Mouse (Mus musculus) spleen, adult 2 months (tissue): ENCODE data around the gene 4933415F23Rik. TPM values are rescaled to one million over a fixed set of nuclear protein-coding genes. Genes with fewer than 3 reads are reported as not detected.

Experiments used
- DNase-seq, 2 experiments: peaks; one replicate each; pipeline versions ENCODE4 v3.0.0 to v3.0.0-alpha.2; 2012 to 2021; ENCODE audit warnings: low spot score in 2 of 2, low read depth in 1 of 2
- H3K27ac ChIP-seq: fragments of 200-500 bp; 2 replicates; pipeline ENCODE4 v1.5.1; 2012; ENCODE audit warnings: low read length, inconsistent platforms; ENCODE audit not compliant: insufficient read depth
- H3K27me3 ChIP-seq: fragments of 200-500 bp; 2 replicates; pipeline ENCODE4 v1.6.1; 2012; ENCODE audit warnings: mild to moderate bottlenecking, moderate library complexity, low read length, inconsistent platforms; ENCODE audit not compliant: control insufficient read depth, insufficient read depth
- H3K36me3 ChIP-seq: fragments of 200-500 bp; 2 replicates; pipeline ENCODE4 v1.6.1; 2012; ENCODE audit warnings: mild to moderate bottlenecking, low read length, inconsistent platforms; ENCODE audit not compliant: control insufficient read depth, insufficient read depth
- H3K4me1 ChIP-seq: fragments of 200-500 bp; 2 replicates; pipeline ENCODE4 v1.6.1; 2011; ENCODE audit warnings: inconsistent platforms; ENCODE audit not compliant: control insufficient read depth, insufficient read depth, insufficient read length
- H3K4me3 ChIP-seq: fragments of 200-500 bp; 2 replicates; pipeline ENCODE4 v1.5.1; 2011; ENCODE audit warnings: mild to moderate bottlenecking, inconsistent platforms; ENCODE audit not compliant: insufficient read depth, insufficient read length; ENCODE audit errors: extremely low read depth
- CTCF ChIP-seq: fragments of 200-500 bp; IDR thresholded peaks from 2 replicates; pipeline ENCODE4 v1.5.1; 2011; ENCODE audit warnings: mild to moderate bottlenecking, inconsistent platforms; ENCODE audit not compliant: insufficient read depth, insufficient read length, insufficient replicate concordance; ENCODE audit errors: extremely low read depth
- POLR2A ChIP-seq: fragments of 200-500 bp; IDR thresholded peaks from 2 replicates; pipeline ENCODE4 v1.6.1; 2011; ENCODE audit warnings: low read depth, low read length, inconsistent platforms
- WGBS: fragments of 180-500 bp; shearing (Covaris S2); methylation state at CpG from one replicate; pipeline ENCODE4 v1.1.7; 2018; 5-methylcytosine and 5-hydroxymethylcytosine counted together
- polyA plus RNA-seq: library from polyadenylated mRNA; depleted of rRNA; stranded (reverse); fragments of >200 nt; gene quantifications from 2 replicates; pipeline ENCODE4 v1.2.3, GENCODE M21; 2012

The 4933415F23Rik gene
- polyA plus RNA-seq, 1 experiment: not detected

- no peaks in the 10 kb centered on the region for H3K27me3 ChIP-seq
- DNase-seq: no peak
- no peaks in the 10 kb centered on the region for H3K36me3 ChIP-seq
- H3K4me1 ChIP-seq: no peaks in the 10 kb centered on the region
- WGBS: 59% methylated on average over 4 of the region's 4 CpGs
- TF ChIP-seq POLR2A (no peak), CTCF (no peak)
- no peak overlapping the region for H3K27ac ChIP-seq
- H3K4me3 ChIP-seq: no peak overlapping the region
These were observed 37.2 kb downstream of the 4933415F23Rik start for GRCm38 (mm10) chr1:23064717-23065475.

GRCm38 (mm10) chr1:23063946-23064345 is 38.1 kb downstream of the 4933415F23Rik start:
- TF ChIP-seq POLR2A (no peak), CTCF (no peak)
- WGBS: 84% methylated on average over 2 of the region's 2 CpGs
- H3K36me3 ChIP-seq: no peaks in the 10 kb centered on the region
- H3K4me3 ChIP-seq: no peak overlapping the region
- H3K4me1 ChIP-seq: no peaks in the 10 kb centered on the region
- H3K27ac ChIP-seq: no peak overlapping the region
- no peaks in the 10 kb centered on the region for H3K27me3 ChIP-seq
- DNase-seq: no peak

GRCm38 (mm10) chr1:23061614-23062373 is 40.3 kb downstream of the 4933415F23Rik start:
- TF ChIP-seq POLR2A: no peak
- no peak for TF ChIP-seq CTCF
- H3K27ac ChIP-seq: no peak overlapping the region
- DNase-seq: no peak
- H3K36me3 ChIP-seq: no peaks in the 10 kb centered on the region
- no peak overlapping the region for H3K4me3 ChIP-seq
- WGBS: 26% methylated on average over 14 of the region's 14 CpGs
- no peaks in the 10 kb centered on the region for H3K27me3 ChIP-seq
- H3K4me1 ChIP-seq: no peaks in the 10 kb centered on the region

- no peak for DNase-seq
- 84% methylated on average over 9 of the region's 9 CpGs for WGBS
These were observed 42.0 kb downstream of the 4933415F23Rik start for GRCm38 (mm10) chr1:23060056-23060455.

More at GRCm38 (mm10) chr1:23060056-23060455, 42.0 kb downstream of the 4933415F23Rik start:
- H3K4me3 ChIP-seq: no peak overlapping the region
- no peaks in the 10 kb centered on the region for H3K4me1 ChIP-seq
- no peak overlapping the region for H3K27ac ChIP-seq
- TF ChIP-seq CTCF (no peak), POLR2A (no peak)
- H3K36me3 ChIP-seq: no peaks in the 10 kb centered on the region
- H3K27me3 ChIP-seq: no peaks in the 10 kb centered on the region
